Mouse (Mus musculus) thymus, adult 18-20 months (tissue): ENCODE measurements around the gene Hspe1.

ENCODE experiments used
- DNase-seq, 2 experiments: peaks; one replicate each; pipeline ENCODE4 v3.0.0; 2022; ENCODE audit warnings: mixed read lengths in 2 of 2

The Hspe1 gene

DNA sequence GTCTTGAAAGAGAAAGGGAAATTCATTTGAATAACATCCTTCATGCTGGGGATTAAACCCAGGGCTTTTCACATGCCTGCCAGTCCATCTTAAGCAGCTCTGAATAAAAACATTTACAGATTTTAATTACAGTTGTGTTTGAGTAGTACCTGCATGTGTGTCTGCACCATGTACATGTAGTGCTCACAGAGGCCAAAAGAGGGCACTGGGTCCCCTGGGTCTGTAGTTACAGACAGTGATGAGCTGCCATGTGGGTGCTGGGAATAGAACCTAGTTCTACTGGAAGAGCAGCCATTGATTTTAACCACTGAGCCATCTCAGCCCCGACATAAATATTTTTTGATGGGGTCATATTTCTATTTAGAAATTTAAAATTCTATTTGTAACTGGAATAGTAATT lies 47.9 kb downstream of the Hspe1 start:
- DNase-seq = no peak
